Mouse (Mus musculus) adrenal gland, adult 2 months (tissue): Measurements from ENCODE around the gene Rc3h1. TPM values are rescaled to one million over a fixed set of nuclear protein-coding genes. Genes with fewer than 3 reads are reported as not detected.
"Not testable (repeated sequence)": the region's sequence is repeated elsewhere in the genome, so short reads cannot be mapped to it uniquely, and the experiment has no call there.

ENCODE experiments used
- DNase-seq: peaks from one replicate; pipeline ENCODE4 v3.0.0; 2021
- long read RNA-seq: library from polyadenylated mRNA; stranded (forward); transcript quantifications from one replicate; pipeline ENCODE4 v2.0.0, GENCODE M21; 2021
- polyA plus RNA-seq: library from polyadenylated mRNA; depleted of rRNA; stranded (reverse); fragments of >200 nt; gene quantifications from 2 replicates; pipeline ENCODE4 v1.2.3, GENCODE M21; 2012; rRNA removed
- total RNA-seq, 2 experiments: library from RNA; stranded (reverse); gene quantifications; 2 replicates each; pipeline ENCODE4 v1.2.3; 2021

The Rc3h1 gene
- total RNA-seq (10 to 100 TPM; 32.7 to 54.3 TPM), polyA plus RNA-seq (9.6 and 12.6 TPM in 2 replicates)
- long read RNA-seq, full-length matches to known transcripts = 2 of 4 reads
- long read RNA-seq, partial matches to known transcripts = 0 of 4 reads
- long read RNA-seq, other reads (novel, unspliced or antisense) = 2 of 4 reads

GRCm38 (mm10) chr1:160906057-160906557, at the start of gene Rc3h1:
Rc3h1 (plus strand) TSS chr1:160906418.
- DNase-seq = peak; percentile 99

- DNase-seq = no peak
These were observed 48.1 kb upstream of the Rc3h1 start for GRCm38 (mm10) chr1:160858132-160858531.

GRCm38 (mm10) chr1:160859874-160860273, 46.3 kb upstream of the Rc3h1 start:
- DNase-seq = not testable (repeated sequence)

- DNase-seq = no peak
These were observed 45.1 kb upstream of the Rc3h1 start for GRCm38 (mm10) chr1:160861142-160861541.

GRCm38 (mm10) chr1:160861632-160862031, 44.6 kb upstream of the Rc3h1 start:
- no peak for DNase-seq

- DNase-seq = no peak
These were observed 43.2 kb upstream of the Rc3h1 start for GRCm38 (mm10) chr1:160863027-160863426.

GRCm38 (mm10) chr1:160874757-160875156, 31.5 kb upstream of the Rc3h1 start:
- no peak for DNase-seq

- DNase-seq = no peak
These were observed 29.2 kb upstream of the Rc3h1 start for GRCm38 (mm10) chr1:160876968-160877367.

- peak; percentile 57 for DNase-seq
These were observed 27.7 kb upstream of the Rc3h1 start for GRCm38 (mm10) chr1:160878485-160878884.

GRCm38 (mm10) chr1:160881378-160881777, 24.8 kb upstream of the Rc3h1 start:
- DNase-seq = not testable (repeated sequence)

GRCm38 (mm10) chr1:160881968-160882367, 24.2 kb upstream of the Rc3h1 start:
- no peak for DNase-seq

- DNase-seq = no peak
These were observed 21.9 kb upstream of the Rc3h1 start for GRCm38 (mm10) chr1:160884273-160884672.

GRCm38 (mm10) chr1:160884993-160885392, 21.2 kb upstream of the Rc3h1 start:
- DNase-seq = no peak

- no peak for DNase-seq
These were observed 6.5 kb upstream of the Rc3h1 start for GRCm38 (mm10) chr1:160899701-160900100.

GRCm38 (mm10) chr1:160904047-160904446, 2.2 kb upstream of the Rc3h1 start:
- DNase-seq = no peak

GRCm38 (mm10) chr1:160906558-160907481, 602 bp downstream of the Rc3h1 start:
- DNase-seq = peak; percentile 85

GRCm38 (mm10) chr1:160910176-160910575, 4.0 kb downstream of the Rc3h1 start:
- DNase-seq = no peak

- DNase-seq = peak; percentile 25
These were observed 4.6 kb downstream of the Rc3h1 start for GRCm38 (mm10) chr1:160910812-160911211.

- DNase-seq = no peak
These were observed 13.2 kb downstream of the Rc3h1 start for GRCm38 (mm10) chr1:160919383-160919782.

- no peak for DNase-seq
These were observed 15.7 kb downstream of the Rc3h1 start for GRCm38 (mm10) chr1:160921938-160922337.

GRCm38 (mm10) chr1:160931320-160931719, 25.1 kb downstream of the Rc3h1 start:
- no peak for DNase-seq

- DNase-seq = no peak
These were observed 27.8 kb downstream of the Rc3h1 start for GRCm38 (mm10) chr1:160933896-160934482.

- no peak for DNase-seq
These were observed 29.3 kb downstream of the Rc3h1 start for GRCm38 (mm10) chr1:160935551-160935950.
